Mouse (Mus musculus): Measurements from ENCODE around the gene BC107364. TPM values are rescaled to one million over a fixed set of nuclear protein-coding genes. Genes with fewer than 3 reads are reported as not detected.
"Not testable (repeated sequence)": the region's sequence is repeated elsewhere in the genome, so short reads cannot be mapped to it uniquely, and the experiment has no call there.

BC107364 gene
- polyA plus RNA-seq (2012; rRNA removed) (0.10 TPM in 1 of 2 replicates, not detected in the other), polyA plus RNA-seq (2014; fragmentation: Nextera tagmentation; extraction: Ambion mirVana) (0.40 TPM in 1 of 2 replicates, not detected in the other)

GRCm38 (mm10) chr3:96452262-96452661 lies at the start of gene BC107364:
Gene BC107364 (minus strand): TSS chr3:96452306.
- not testable (repeated sequence) for H3K4me3 ChIP-seq (replicated peaks; ENCODE audit: low read length); H3K36me3 ChIP-seq (ENCODE audit: control insufficient read depth, insufficient read depth, low read length); H3K9ac ChIP-seq (ENCODE audit: low read depth, low read length, severe bottlenecking); DNase-seq (ENCODE audit: low spot score); H3K27ac ChIP-seq (replicated peaks; ENCODE audit: low read depth, low read length); H3K4me1 ChIP-seq (ENCODE audit: control insufficient read depth, insufficient read depth, low read length); H3K27me3 ChIP-seq (ENCODE audit: control insufficient read depth, insufficient read depth, low read length); H3K4me2 ChIP-seq (replicated peaks; ENCODE audit: low read depth, low read length, severe bottlenecking); ATAC-seq (ENCODE audit: low FRiP score, low read depth); H3K9me3 ChIP-seq (ENCODE audit: control insufficient read depth, low read length)
- no CpG with 5 or more reads among the region's 48 CpGs for WGBS

DNA sequence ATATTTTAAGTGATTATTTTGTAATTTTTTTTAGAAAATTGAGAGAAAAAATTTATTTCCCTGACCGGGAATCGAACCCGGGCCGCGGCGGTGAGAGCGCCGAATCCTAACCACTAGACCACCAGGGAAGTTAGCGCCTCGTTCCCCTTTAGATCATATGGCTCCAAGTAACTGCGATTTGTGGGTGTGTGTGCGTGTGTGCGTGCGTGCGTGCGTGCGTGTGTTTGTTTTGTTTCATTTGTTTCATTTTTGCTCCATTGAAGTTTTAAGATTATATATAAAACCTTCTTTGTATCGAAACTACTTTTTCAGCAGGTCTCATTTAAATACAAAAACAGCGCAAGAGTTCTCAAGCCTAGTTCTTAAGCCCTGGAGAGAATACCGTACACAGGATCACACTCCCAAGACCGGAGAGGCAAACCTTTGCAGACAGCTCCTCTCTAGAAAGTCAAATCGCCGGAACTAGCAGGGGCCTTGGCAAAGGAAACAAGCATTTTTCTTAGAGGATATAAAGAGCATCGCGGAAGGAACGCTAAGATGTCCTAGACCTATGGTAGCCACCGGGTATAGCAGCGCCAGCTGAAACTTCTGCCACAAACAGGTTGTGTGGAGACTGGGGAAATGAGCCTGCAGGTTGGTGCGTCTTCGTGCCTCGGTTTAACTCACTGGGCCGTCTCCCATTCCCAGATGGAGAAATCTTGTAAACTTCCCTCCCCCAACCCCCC lies 49.4 kb upstream of the BC107364 start:
- Histone ChIP-seq H3K27me3 (ENCODE audit: control insufficient read depth, insufficient read depth, low read length) (no peaks in the 10 kb centered on the region), H3K9ac (ENCODE audit: low read depth, low read length, severe bottlenecking) (peak overlapping the region; percentile 60), H3K27ac (replicated peaks; ENCODE audit: low read depth, low read length) (peak overlapping the region; percentile 85), H3K4me3 (replicated peaks; ENCODE audit: low read length) (peak overlapping the region; percentile 51), H3K4me2 (replicated peaks; ENCODE audit: low read depth, low read length, severe bottlenecking) (peak overlapping the region; percentile 82), H3K36me3 (ENCODE audit: control insufficient read depth, insufficient read depth, low read length) (no peaks in the 10 kb centered on the region), H3K4me1 (ENCODE audit: control insufficient read depth, insufficient read depth, low read length) (no peaks in the 10 kb centered on the region; the same call in 1 of the 2 replicates), H3K9me3 (ENCODE audit: control insufficient read depth, low read length) (no peaks in the 10 kb centered on the region)
- under 1% methylated on average over 32 of the region's 32 CpGs for WGBS
- ATAC-seq (ENCODE audit: low FRiP score, low read depth) (peak; percentile 72), DNase-seq (ENCODE audit: low spot score) (peak; percentile 90)
- no peak for TF ChIP-seq POLR2A (IDR thresholded peaks at IDR 0.05; ENCODE audit: borderline replicate concordance, extremely low read depth, insufficient read depth, insufficient read length)

- DNase-seq (ENCODE audit: low spot score), result peak; percentile 90
- ATAC-seq (ENCODE audit: low FRiP score, low read depth), result peak; percentile 80
- TF ChIP-seq POLR2A (IDR thresholded peaks at IDR 0.05; ENCODE audit: borderline replicate concordance, extremely low read depth, insufficient read depth, insufficient read length), result no peak
- Histone ChIP-seq H3K4me3 (replicated peaks; ENCODE audit: low read length) (peak overlapping the region; percentile 51), H3K9me3 (ENCODE audit: control insufficient read depth, low read length) (no peaks in the 10 kb centered on the region), H3K4me1 (ENCODE audit: control insufficient read depth, insufficient read depth, low read length) (no peaks in the 10 kb centered on the region; the same call in 1 of the 2 replicates), H3K4me2 (replicated peaks; ENCODE audit: low read depth, low read length, severe bottlenecking) (peak overlapping the region; percentile 82), H3K27ac (replicated peaks; ENCODE audit: low read depth, low read length) (peak overlapping the region; percentile 85), H3K27me3 (ENCODE audit: control insufficient read depth, insufficient read depth, low read length) (no peaks in the 10 kb centered on the region), H3K36me3 (ENCODE audit: control insufficient read depth, insufficient read depth, low read length) (no peaks in the 10 kb centered on the region), H3K9ac (ENCODE audit: low read depth, low read length, severe bottlenecking) (peak overlapping the region; percentile 72)
- WGBS, result 0% methylated on average over 19 of the region's 19 CpGs
Measured at GRCm38 (mm10) chr3:96500691-96501265, 48.7 kb upstream of the BC107364 start.

- WGBS, result under 1% methylated on average over 17 of the region's 17 CpGs
- peak overlapping the region; percentile 74 for H3K9ac ChIP-seq (ENCODE audit: low read depth, low read length, severe bottlenecking)
- no peaks in the 10 kb centered on the region for H3K9me3 ChIP-seq (ENCODE audit: control insufficient read depth, low read length)
- TF ChIP-seq POLR2A (IDR thresholded peaks at IDR 0.05; ENCODE audit: borderline replicate concordance, extremely low read depth, insufficient read depth, insufficient read length), result no peak
- H3K4me1 ChIP-seq (ENCODE audit: control insufficient read depth, insufficient read depth, low read length), result no peaks in the 10 kb centered on the region; the same call in 1 of the 2 replicates
- no peaks in the 10 kb centered on the region for H3K27me3 ChIP-seq (ENCODE audit: control insufficient read depth, insufficient read depth, low read length)
- H3K4me2 ChIP-seq (replicated peaks; ENCODE audit: low read depth, low read length, severe bottlenecking), result peak overlapping the region; percentile 82
- ATAC-seq (ENCODE audit: low FRiP score, low read depth) (peak; percentile 75), DNase-seq (ENCODE audit: low spot score) (peak; percentile 97)
- H3K36me3 ChIP-seq (ENCODE audit: control insufficient read depth, insufficient read depth, low read length), result no peaks in the 10 kb centered on the region
- H3K27ac ChIP-seq (replicated peaks; ENCODE audit: low read depth, low read length), result peak overlapping the region; percentile 90
- peak overlapping the region; percentile 51 for H3K4me3 ChIP-seq (replicated peaks; ENCODE audit: low read length)
Measured at GRCm38 (mm10) chr3:96500289-96500621, 48.1 kb upstream of the BC107364 start.

GRCm38 (mm10) chr3:96499481-96500288 lies 47.6 kb upstream of the BC107364 start:
- H3K4me1 ChIP-seq (ENCODE audit: control insufficient read depth, insufficient read depth, low read length), result no peaks in the 10 kb centered on the region; the same call in 1 of the 2 replicates
- DNase-seq (ENCODE audit: low spot score) (peak; percentile 94), ATAC-seq (ENCODE audit: low FRiP score, low read depth) (peak; percentile 23; the same call in 1 of the 2 replicates)
- H3K9ac ChIP-seq (ENCODE audit: low read depth, low read length, severe bottlenecking), result peak overlapping the region; percentile 74
- H3K36me3 ChIP-seq (ENCODE audit: control insufficient read depth, insufficient read depth, low read length), result no peaks in the 10 kb centered on the region
- under 1% methylated on average over 36 of the region's 36 CpGs for WGBS
- peak overlapping the region; percentile 47 for H3K4me2 ChIP-seq (replicated peaks; ENCODE audit: low read depth, low read length, severe bottlenecking)
- no peak for TF ChIP-seq POLR2A (IDR thresholded peaks at IDR 0.05; ENCODE audit: borderline replicate concordance, extremely low read depth, insufficient read depth, insufficient read length)
- H3K27me3 ChIP-seq (ENCODE audit: control insufficient read depth, insufficient read depth, low read length), result no peaks in the 10 kb centered on the region
- peak overlapping the region; percentile 51 for H3K4me3 ChIP-seq (replicated peaks; ENCODE audit: low read length)
- no peaks in the 10 kb centered on the region for H3K9me3 ChIP-seq (ENCODE audit: control insufficient read depth, low read length)
- H3K27ac ChIP-seq (replicated peaks; ENCODE audit: low read depth, low read length), result peak overlapping the region; percentile 90
